Mouse (Mus musculus): Measurements from ENCODE around the gene Parp6. TPM values are rescaled to one million over a fixed set of nuclear protein-coding genes. Genes with fewer than 3 reads are reported as not detected.

The Parp6 gene
- polyA plus RNA-seq, 1 experiment from 2014 or later = 24.1 TPM

DNA sequence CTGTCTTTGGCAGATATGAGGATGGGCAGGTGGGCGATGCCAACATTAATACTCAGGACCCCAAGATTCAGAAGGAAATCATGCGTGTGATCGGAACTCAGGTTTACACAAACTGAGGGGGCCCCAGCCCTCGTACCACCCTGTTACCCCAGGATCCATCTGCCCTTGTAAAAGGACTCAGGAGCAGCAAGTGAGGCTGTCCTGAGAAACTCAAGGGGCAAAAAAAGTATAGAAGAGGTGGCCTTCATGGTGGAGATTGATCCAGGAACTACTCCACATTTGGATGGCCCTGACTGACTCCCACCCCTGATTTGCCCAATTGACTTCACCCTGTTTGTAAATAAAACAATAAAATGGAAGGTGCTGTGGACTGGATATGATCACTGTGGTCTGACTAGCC lies 32.8 kb downstream of the Parp6 start:
- 94% methylated on average over 4 of the region's 4 CpGs for WGBS
- H3K4me1 ChIP-seq (ENCODE audit: control insufficient read depth, insufficient read depth, low read length) = no peaks in the 10 kb centered on the region
- H3K4me2 ChIP-seq (ENCODE audit: low read depth, low read length) = no peak overlapping the region
- ATAC-seq (replicated peaks; ENCODE audit: extremely low read depth, insufficient read depth, low FRiP score) = no peak
- H3K9ac ChIP-seq (ENCODE audit: low read length) = no peak overlapping the region
- no peaks in the 10 kb centered on the region for H3K9me3 ChIP-seq (replicated peaks; ENCODE audit: control insufficient read depth, low read length)
- no peak overlapping the region for H3K27ac ChIP-seq (ENCODE audit: low read length)
- no peak overlapping the region for H3K4me3 ChIP-seq (ENCODE audit: low read length)
- H3K27me3 ChIP-seq (ENCODE audit: control insufficient read depth, insufficient read depth, low read length) = no peaks in the 10 kb centered on the region
- peaks cover 16% of the 10 kb centered on the region for H3K36me3 ChIP-seq (ENCODE audit: control insufficient read depth, insufficient read depth)

DNA sequence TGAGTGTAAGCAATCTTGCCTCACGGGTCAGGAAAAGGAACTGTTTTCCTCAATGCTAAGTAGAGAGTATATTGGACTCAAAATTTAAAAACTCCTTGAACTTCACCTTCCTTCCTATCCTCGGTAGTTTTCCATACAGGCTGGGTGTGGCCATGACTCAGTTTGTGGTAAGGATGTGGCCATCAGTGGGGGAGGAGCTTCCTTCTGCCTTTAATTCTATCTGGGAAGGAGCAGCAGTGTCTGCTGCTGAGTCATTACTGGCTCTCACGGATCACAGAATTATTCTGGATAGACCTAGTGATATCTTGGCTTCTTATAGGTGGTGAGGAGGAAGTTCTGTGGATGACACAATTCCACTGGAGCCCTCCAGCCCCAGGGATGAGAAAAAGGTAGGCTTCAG lies 36.3 kb downstream of the Parp6 start:
- H3K36me3 ChIP-seq (ENCODE audit: control insufficient read depth, insufficient read depth) = peaks cover 16% of the 10 kb centered on the region
- no peak overlapping the region for H3K27ac ChIP-seq (ENCODE audit: low read length)
- H3K4me3 ChIP-seq (ENCODE audit: low read length) = no peak overlapping the region
- no peaks in the 10 kb centered on the region for H3K27me3 ChIP-seq (ENCODE audit: control insufficient read depth, insufficient read depth, low read length)
- H3K4me2 ChIP-seq (ENCODE audit: low read depth, low read length) = no peak overlapping the region
- H3K9ac ChIP-seq (ENCODE audit: low read length) = no peak overlapping the region
- ATAC-seq (replicated peaks; ENCODE audit: extremely low read depth, insufficient read depth, low FRiP score) = no peak
- H3K9me3 ChIP-seq (replicated peaks; ENCODE audit: control insufficient read depth, low read length) = no peaks in the 10 kb centered on the region
- H3K4me1 ChIP-seq (ENCODE audit: control insufficient read depth, insufficient read depth, low read length) = peaks cover 7% of the 10 kb centered on the region; the same call in 1 of the 2 replicates
- WGBS = 18% methylated on average over 3 of the region's 3 CpGs

DNA sequence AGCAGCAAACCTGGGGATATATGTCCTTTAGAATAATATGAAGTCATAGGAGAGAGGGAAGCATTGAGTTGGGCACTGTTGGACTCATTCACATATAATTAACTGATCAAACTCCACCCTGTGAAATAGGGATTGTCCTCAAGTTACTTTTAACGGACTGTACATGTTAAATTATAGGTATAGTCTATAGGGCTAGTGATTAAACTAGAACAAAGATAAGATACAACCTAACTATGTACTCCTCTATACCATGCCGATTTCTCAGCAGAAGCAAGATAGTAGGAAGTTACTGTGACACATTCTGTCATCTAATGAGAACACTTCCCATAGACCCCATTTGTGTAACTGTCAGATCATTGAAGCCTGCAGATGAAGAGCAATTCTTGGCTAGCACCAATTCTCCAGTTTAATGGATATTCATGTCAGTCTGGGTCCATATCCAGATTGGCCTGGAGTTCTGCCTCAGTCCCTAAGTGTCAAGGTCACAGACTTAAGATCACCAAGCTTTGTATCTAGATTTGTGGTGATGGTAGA lies 37.4 kb downstream of the Parp6 start:
- H3K4me3 ChIP-seq (ENCODE audit: low read length) = no peak overlapping the region
- H3K4me1 ChIP-seq (ENCODE audit: control insufficient read depth, insufficient read depth, low read length) = peaks cover 14% of the 10 kb centered on the region
- no peak overlapping the region for H3K27ac ChIP-seq (ENCODE audit: low read length)
- no peak overlapping the region for H3K9ac ChIP-seq (ENCODE audit: low read length)
- 81% methylated on average over 2 of the region's 2 CpGs for WGBS
- no peaks in the 10 kb centered on the region for H3K9me3 ChIP-seq (replicated peaks; ENCODE audit: control insufficient read depth, low read length)
- ATAC-seq (replicated peaks; ENCODE audit: extremely low read depth, insufficient read depth, low FRiP score) = no peak
- no peaks in the 10 kb centered on the region for H3K27me3 ChIP-seq (ENCODE audit: control insufficient read depth, insufficient read depth, low read length)
- H3K4me2 ChIP-seq (ENCODE audit: low read depth, low read length) = no peak overlapping the region
- peaks cover 7% of the 10 kb centered on the region for H3K36me3 ChIP-seq (ENCODE audit: control insufficient read depth, insufficient read depth)

DNA sequence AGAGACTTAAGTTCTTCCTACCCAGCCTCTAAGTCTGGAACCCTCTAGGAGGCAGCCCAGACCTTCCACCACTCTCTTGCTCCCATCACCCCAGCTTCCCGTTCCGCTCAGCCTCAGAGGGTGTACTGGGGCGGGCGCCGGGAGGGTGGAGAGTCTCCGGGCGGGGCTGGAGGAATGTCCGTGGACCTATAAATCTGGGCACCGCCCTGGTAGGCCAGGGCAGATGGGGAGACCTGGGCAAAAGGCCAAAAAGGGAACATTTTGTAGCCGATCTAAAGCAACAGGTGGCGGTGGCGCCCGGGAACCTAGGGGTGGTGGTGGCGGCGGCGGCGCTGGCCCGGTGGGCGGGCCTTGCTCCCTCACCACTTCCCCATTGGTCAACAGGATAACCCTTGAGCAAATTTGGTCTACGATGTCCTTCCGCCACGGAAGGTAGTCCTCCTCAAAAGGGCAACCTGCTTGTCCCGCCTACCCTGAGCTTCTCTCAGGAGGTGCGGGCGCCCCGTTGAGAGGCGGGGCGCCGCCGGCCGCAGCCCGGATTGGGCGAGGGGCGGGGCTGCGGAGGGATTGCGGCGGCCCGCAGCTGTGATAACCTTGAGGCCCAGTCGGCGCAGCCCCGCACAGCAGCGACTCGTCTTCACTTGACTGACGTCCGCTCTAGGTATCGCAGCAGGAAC lies 39.0 kb downstream of the Parp6 start, which contains the start of gene Pkm:
Gene Pkm (plus strand): TSS at position 411 of the 677 bp plus-strand sequence.
- Histone ChIP-seq H3K4me3 (ENCODE audit: low read length) (peak within 1 kb of the TSS; percentile 87), H3K27me3 (ENCODE audit: control insufficient read depth, insufficient read depth, low read length) (no peaks in the 10 kb centered on the region), H3K27ac (ENCODE audit: low read length) (peak within 1 kb of the TSS; percentile 99), H3K4me1 (ENCODE audit: control insufficient read depth, insufficient read depth, low read length) (peaks cover 30% of the 10 kb centered on the region), H3K4me2 (ENCODE audit: low read depth, low read length) (peak within 1 kb of the TSS; percentile 62), H3K9me3 (replicated peaks; ENCODE audit: control insufficient read depth, low read length) (no peaks in the 10 kb centered on the region), H3K9ac (ENCODE audit: low read length) (peak within 1 kb of the TSS; percentile 95), H3K36me3 (ENCODE audit: control insufficient read depth, insufficient read depth) (no peaks in the 10 kb centered on the region; the same call in 1 of the 2 replicates)
- under 1% methylated on average over 46 of the region's 46 CpGs for WGBS
- peak; percentile 92 for ATAC-seq (replicated peaks; ENCODE audit: extremely low read depth, insufficient read depth, low FRiP score)

DNA sequence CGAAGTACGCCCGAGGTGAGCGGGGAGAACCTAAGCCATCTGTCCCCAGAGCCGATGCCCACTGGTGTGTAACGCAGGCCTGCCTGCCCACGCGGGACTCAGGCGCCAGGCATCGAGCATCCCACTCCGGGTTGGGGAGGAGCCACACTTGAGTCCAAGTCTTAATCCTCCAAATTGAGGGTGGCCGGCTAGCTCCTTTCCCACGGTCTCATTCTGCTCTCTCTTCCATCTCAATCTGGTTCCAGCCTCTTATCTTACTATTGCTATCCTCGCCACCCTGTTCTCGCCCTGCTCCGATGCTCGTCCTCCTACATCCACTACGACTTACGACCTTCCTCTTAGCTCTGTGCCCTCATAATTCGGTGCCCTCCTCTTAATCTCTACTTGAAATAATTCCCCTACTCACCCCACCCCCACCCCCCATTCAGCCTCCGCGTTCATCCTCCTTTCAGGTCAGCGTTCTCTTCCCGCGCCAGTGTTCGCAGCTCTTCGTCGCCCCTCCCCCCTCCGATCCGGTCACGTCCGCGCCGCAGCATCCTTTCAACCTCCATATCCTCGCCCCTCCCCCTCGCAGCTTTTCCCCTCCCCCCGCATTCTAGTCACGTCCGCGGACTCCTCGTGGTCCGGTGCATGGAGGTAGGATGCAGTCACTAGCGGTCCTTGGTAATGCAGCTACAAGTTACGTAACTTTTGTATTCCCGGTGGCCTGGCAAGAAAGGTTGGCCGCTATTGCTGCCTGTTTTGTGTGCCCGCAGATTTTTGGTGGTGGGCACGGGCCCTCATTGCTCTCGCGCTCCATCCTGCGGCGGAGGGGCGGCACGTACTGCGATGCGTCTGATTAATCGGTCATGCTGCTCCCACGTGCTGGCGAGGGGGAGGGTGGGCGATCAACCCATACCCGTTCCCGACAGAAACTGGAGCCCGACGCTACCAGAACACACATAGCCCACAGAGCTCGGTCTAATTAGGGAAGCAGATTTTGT lies 39.8 kb downstream of the Parp6 start:
- H3K36me3 ChIP-seq (ENCODE audit: control insufficient read depth, insufficient read depth) = no peaks in the 10 kb centered on the region
- WGBS = under 1% methylated on average over 64 of the region's 65 CpGs
- no peaks in the 10 kb centered on the region for H3K27me3 ChIP-seq (ENCODE audit: control insufficient read depth, insufficient read depth, low read length)
- no peaks in the 10 kb centered on the region for H3K9me3 ChIP-seq (replicated peaks; ENCODE audit: control insufficient read depth, low read length)
- H3K4me1 ChIP-seq (ENCODE audit: control insufficient read depth, insufficient read depth, low read length) = peaks cover 36% of the 10 kb centered on the region
- peak overlapping the region; percentile 87 for H3K4me3 ChIP-seq (ENCODE audit: low read length)
- H3K9ac ChIP-seq (ENCODE audit: low read length) = peak overlapping the region; percentile 95
- H3K4me2 ChIP-seq (ENCODE audit: low read depth, low read length) = peak overlapping the region; percentile 62
- peak overlapping the region; percentile 99 for H3K27ac ChIP-seq (ENCODE audit: low read length)
- peak; percentile 30 for ATAC-seq (replicated peaks; ENCODE audit: extremely low read depth, insufficient read depth, low FRiP score)

DNA sequence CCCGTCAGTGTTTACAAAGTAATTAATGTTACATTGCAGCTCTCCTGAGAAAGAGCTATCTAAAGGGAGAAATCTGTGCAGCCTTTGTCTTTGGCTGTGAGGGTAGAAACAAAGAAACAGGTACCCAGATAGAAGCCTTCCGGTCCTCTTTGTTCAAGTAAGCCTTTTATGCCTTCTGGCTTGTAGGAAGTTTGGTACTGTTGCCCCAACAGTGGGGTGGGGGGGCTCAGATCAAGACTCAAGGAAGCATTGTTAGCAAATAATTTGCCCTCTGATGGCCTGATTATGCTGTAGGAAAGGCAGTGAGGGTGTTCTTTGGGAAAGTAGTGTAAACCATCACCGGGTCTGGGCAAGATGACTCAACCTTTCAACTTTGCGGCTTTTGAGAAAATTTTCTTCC lies 41.1 kb downstream of the Parp6 start:
- 6% methylated on average over 4 of the region's 4 CpGs for WGBS
- H3K4me1 ChIP-seq (ENCODE audit: control insufficient read depth, insufficient read depth, low read length) = peaks cover 48% of the 10 kb centered on the region

DNA sequence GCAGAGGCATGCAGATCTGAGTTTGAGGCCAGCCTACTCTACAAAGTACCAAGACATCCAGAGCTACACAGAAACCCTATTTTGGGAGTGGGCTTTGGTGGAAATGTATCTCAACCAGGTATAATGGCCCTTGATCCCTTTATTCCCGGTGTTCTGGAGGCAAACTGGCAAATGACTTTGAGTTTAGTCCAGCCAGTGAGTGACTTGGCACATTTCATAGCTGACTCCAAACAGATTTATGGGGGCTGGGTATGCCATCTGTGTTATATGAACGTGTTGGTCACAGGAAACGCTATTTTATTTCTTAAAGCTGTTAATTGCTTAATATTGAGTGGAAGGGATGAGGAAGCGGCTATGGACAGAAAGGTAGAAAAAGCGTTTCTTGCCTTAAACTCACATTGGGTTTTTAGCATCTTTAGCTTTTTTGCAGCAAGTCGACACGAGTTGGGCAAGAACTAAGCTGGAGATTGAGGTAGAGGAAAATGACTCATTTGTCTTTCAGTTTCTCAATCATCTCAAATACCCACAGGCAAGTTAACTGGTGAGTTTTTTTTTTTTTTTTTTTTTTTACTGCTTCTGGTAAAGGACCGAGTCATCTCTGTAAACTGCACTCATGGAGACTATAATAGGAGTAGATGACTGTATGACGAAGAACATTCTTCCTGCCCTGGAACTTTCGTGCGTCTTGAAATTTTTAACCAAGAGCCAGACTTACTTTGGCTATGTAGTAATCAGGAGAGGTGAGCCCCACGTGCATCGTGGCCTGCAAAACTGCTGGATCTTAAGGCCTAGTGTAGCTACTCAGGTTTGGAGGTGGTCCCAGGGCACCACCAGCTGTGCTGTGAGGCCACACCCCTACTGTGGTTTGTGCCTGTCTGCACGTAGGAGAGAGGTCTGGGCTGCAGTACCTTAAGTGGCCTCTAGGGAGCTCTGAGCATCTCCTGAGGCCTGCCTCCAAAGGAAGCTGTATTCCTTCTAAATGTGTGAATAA lies 42.2 kb downstream of the Parp6 start:
- H3K9ac ChIP-seq (ENCODE audit: low read length) = peak overlapping the region; percentile 95
- peak overlapping the region; percentile 62 for H3K4me2 ChIP-seq (ENCODE audit: low read depth, low read length)
- H3K4me1 ChIP-seq (ENCODE audit: control insufficient read depth, insufficient read depth, low read length) = peaks cover 60% of the 10 kb centered on the region
- 18% methylated on average over 14 of the region's 14 CpGs for WGBS
- no peaks in the 10 kb centered on the region for H3K9me3 ChIP-seq (replicated peaks; ENCODE audit: control insufficient read depth, low read length)
- H3K4me3 ChIP-seq (ENCODE audit: low read length) = peak overlapping the region; percentile 87
- ATAC-seq (replicated peaks; ENCODE audit: extremely low read depth, insufficient read depth, low FRiP score) = peak; percentile 16; the same call in 1 of the 2 replicates
- H3K36me3 ChIP-seq (ENCODE audit: control insufficient read depth, insufficient read depth) = peaks cover 5% of the 10 kb centered on the region
- no peaks in the 10 kb centered on the region for H3K27me3 ChIP-seq (ENCODE audit: control insufficient read depth, insufficient read depth, low read length)
- H3K27ac ChIP-seq (ENCODE audit: low read length) = peak overlapping the region; percentile 99

More for the DNA sequence above, 41.1 kb downstream of the Parp6 start:
- Histone ChIP-seq H3K27me3 (ENCODE audit: control insufficient read depth, insufficient read depth, low read length) (no peaks in the 10 kb centered on the region), H3K36me3 (ENCODE audit: control insufficient read depth, insufficient read depth) (peaks cover 3% of the 10 kb centered on the region), H3K9me3 (replicated peaks; ENCODE audit: control insufficient read depth, low read length) (no peaks in the 10 kb centered on the region), H3K4me2 (ENCODE audit: low read depth, low read length) (peak overlapping the region; percentile 62), H3K27ac (ENCODE audit: low read length) (peak overlapping the region; percentile 99), H3K4me3 (ENCODE audit: low read length) (peak overlapping the region; percentile 87), H3K9ac (ENCODE audit: low read length) (peak overlapping the region; percentile 95)
- ATAC-seq (replicated peaks; ENCODE audit: extremely low read depth, insufficient read depth, low FRiP score) = no peak

DNA sequence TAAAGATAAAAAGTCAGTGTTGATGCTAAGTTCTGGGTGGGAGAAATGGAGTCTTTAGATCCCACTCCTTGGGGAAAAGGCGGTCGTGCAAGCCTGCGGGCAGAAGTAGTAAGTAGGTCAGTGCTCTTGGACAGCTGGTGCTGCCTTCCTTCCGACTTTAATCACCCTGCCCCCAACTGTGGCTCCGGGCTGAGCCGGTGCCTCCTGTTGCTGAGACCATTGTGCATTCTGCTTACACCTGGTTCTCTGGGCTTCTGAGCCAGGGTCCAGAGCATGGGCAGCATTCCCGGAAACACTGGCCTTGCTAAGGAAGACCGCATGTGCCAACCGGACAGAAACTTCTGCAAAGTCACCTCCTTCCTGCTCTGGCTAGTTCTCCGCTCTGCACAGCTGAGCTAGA lies 43.3 kb downstream of the Parp6 start:
- peak overlapping the region; percentile 41 for H3K4me3 ChIP-seq (ENCODE audit: low read length)
- 32% methylated on average over 10 of the region's 10 CpGs for WGBS
- peak overlapping the region; percentile 67 for H3K9ac ChIP-seq (ENCODE audit: low read length)
- H3K9me3 ChIP-seq (replicated peaks; ENCODE audit: control insufficient read depth, low read length) = no peaks in the 10 kb centered on the region
- H3K36me3 ChIP-seq (ENCODE audit: control insufficient read depth, insufficient read depth) = peaks cover 14% of the 10 kb centered on the region
- peaks cover 71% of the 10 kb centered on the region for H3K4me1 ChIP-seq (ENCODE audit: control insufficient read depth, insufficient read depth, low read length)
- no peaks in the 10 kb centered on the region for H3K27me3 ChIP-seq (ENCODE audit: control insufficient read depth, insufficient read depth, low read length)
- no peak for ATAC-seq (replicated peaks; ENCODE audit: extremely low read depth, insufficient read depth, low FRiP score)
- peak overlapping the region; percentile 99 for H3K27ac ChIP-seq (ENCODE audit: low read length)
- H3K4me2 ChIP-seq (ENCODE audit: low read depth, low read length) = peak overlapping the region; percentile 62
